16 mouse cellular contexts compared by ENCODE assay signal in the genomic region with DNA sequence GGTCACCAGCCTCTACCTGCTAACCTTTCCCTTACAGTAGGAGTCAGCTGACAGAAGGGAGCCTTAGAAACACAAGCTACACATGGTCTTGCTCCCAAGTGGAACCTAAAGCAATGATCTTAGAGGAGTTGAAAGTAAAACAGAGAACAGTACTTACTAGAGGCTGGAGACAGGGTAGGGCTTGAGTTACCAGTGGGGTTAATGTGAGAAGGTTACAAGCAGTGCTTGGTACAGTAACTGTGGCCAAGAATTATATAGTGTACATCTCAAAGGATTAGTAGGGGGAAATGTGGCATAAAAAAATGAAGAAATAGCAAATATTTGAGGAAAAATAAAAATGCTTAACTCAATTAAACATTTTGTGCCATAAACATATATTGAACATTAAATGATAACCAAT.
"Had no signal": no experiment of that assay in that cellular context is flagged by ENCODE, and none has a peak within 500 bp of the region (broad histone marks: within the 10 kb centered on the region; RNA-seq: fewer than 3 reads in every experiment).

No protein-coding gene starts in this region.

- H3K4me3 ChIP-seq: midbrain, embryonic 10.5 days; midbrain, embryonic 13.5 days; myocyte; neural tube, embryonic 13.5 days; neural tube, embryonic 15.5 days had no signal

- DNase-seq: lung, adult 18-20 months; lung, postnatal 10 days; lung, postnatal 4 days; retina, postnatal 1 day; right cerebral cortex, postnatal 4 days; spleen, adult 18-20 months; thymus, adult 2 months; thymus, postnatal 25 days had no signal

- H3K27me3 ChIP-seq: midbrain, embryonic 13.5 days; neural tube, embryonic 13.5 days; neural tube, embryonic 15.5 days had no signal

- H3K27ac ChIP-seq: liver, embryonic 14.5 days; midbrain, embryonic 10.5 days; midbrain, embryonic 13.5 days; neural tube, embryonic 13.5 days; neural tube, embryonic 15.5 days had no signal

- H3K9me3 ChIP-seq: midbrain, embryonic 10.5 days; neural tube, embryonic 13.5 days; neural tube, embryonic 15.5 days had no signal

- H3K9ac ChIP-seq: liver, embryonic 14.5 days; lung, embryonic 14.5 days; midbrain, embryonic 13.5 days; neural tube, embryonic 13.5 days; neural tube, embryonic 15.5 days had no signal

- H3K4me2 ChIP-seq: lung, embryonic 14.5 days; midbrain, embryonic 13.5 days; neural tube, embryonic 13.5 days; neural tube, embryonic 15.5 days had no signal

- H3K36me3 ChIP-seq: midbrain, embryonic 10.5 days; midbrain, embryonic 13.5 days; neural tube, embryonic 13.5 days; neural tube, embryonic 15.5 days had no signal

- ATAC-seq: midbrain, embryonic 13.5 days; midbrain, embryonic 16.5 days had no signal
